Mouse (Mus musculus) kidney, postnatal 25 days (tissue): ENCODE results near the gene Gm3033.
"Not testable (repeated sequence)": the region's sequence is repeated elsewhere in the genome, so short reads cannot be mapped to it uniquely, and the experiment has no call there.

Experiments used
- DNase-seq, 2 experiments: peaks; one replicate each; pipeline ENCODE4 v3.0.0; 2021; ENCODE audit warnings: mixed read lengths in 2 of 2

The Gm3033 gene

DNA sequence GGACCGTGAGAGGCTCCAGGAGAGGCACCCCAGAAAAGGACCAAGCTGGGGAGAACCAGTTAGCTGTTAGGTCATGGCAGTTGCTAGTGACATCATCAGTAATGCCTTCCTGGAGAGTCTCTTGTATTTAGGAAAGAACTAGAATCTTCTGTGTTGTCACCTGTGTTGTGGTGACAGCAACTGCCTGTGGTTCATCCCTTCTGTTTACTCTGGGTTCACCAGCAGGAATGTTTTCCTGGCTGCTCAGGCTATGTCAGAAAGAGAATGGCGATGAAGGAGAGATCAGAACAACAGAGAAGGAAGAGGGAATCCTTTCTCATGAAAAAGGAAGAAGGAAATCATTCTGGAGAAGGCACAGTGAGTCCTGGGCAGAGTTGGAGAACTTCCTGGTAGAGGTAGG lies at the start of gene Gm3033:
Gene Gm3033 (plus strand): TSS at position 301 of the 400 bp plus-strand sequence.
- DNase-seq = not testable (repeated sequence)

DNA sequence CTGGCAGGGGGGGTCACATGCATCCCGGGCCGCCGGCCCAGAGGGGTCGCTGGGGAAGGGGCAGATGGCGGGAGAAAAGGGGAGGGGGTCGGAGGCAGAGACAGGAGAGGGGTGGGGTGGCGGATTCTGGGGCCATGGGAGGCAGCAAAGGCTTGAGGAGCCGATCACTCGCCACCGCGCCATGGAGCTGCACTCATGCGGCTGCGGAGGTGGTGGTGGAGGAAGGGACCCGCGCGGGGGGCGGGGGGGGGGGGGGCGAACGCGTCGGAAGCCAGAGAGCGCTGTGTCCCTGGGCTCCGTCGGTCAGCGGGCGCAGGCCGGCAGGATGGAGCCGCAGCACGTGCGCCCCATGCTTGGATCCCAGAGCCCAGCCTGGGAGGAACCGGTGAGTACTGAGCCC lies 36.3 kb upstream of the Gm3033 start, which contains the start of gene Gm3002:
Gene Gm3002 (plus strand): TSS at position 301 of the 400 bp plus-strand sequence.
- not testable (repeated sequence) for DNase-seq

DNA sequence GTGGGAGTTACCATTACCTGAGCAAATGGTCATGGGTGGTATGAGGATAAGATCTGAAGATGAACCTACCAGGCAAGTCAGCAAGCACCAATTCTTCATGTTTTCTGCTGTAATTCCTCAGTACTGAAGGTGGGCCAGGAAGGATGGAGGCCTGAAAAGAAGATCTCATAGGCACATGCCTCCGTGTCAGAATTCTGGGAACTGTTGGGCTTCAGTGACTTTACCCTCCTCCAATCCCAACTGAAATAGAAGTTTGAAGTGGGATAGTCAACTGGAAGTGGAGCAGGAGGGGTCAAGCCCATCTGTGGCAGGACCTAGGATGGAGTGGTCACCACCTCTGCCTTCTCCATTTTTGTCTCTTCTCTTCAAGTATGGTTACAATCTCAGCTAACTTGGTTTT lies 37.8 kb downstream of the Gm3033 start, which contains the start of gene Gm2916:
Gene Gm2916 (plus strand): TSS at position 301 of the 400 bp plus-strand sequence.
- not testable (repeated sequence) for DNase-seq
